Mouse (Mus musculus) E14TG2a.4 (cell line): Measurements from ENCODE around the gene Add2.

Experiments
- CTCF ChIP-seq: conservative IDR thresholded peaks from 2 replicates; pipeline ENCODE4 v1.5.1; 2014; ENCODE audit warnings: low read length
- NANOG ChIP-seq: IDR thresholded peaks from 2 replicates; pipeline ENCODE4 v1.6.1; 2014; ENCODE audit warnings: borderline replicate concordance, low read length, mixed read lengths
- POU5F1 ChIP-seq: IDR thresholded peaks from 2 replicates; pipeline ENCODE4 v1.6.1; 2014; ENCODE audit warnings: low read length, borderline replicate concordance

DNA sequence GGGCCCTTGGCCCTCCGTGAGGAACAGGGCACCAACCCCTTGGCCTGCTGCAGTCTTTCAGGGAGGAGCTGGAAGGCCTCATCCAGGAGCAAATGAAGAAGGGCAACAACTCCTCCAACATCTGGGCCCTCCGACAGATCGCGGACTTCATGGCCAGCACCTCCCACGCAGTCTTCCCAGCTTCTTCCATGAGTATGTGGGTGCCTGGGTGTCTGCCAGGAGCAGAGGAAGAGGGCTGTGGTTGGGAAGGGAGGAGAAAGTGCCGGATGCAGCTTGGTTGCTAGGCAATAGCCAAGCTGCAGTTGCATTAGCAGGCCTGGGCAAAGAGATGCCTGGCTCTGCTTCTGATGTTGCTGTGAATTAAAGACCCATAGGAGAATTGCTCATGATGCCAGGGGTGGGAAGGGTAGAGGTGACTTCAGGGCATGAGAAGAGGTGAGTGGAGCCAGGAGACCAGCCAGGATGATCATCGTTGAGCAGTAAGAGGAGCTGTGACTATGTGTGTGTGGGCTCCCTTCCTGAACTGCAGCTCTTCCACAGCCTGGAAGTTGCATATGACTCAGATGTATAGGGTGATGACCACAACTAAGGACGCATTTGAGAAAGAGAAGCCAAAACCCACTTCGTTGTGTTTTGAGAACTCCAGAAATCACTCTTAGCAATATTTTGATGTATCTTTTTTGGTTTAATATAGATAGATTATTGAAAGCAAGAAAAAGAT is 58.5 kb downstream of the Add2 start:
- no peak for TF ChIP-seq CTCF
- TF ChIP-seq POU5F1 = no peak
- no peak for TF ChIP-seq NANOG
